Mouse (Mus musculus): ENCODE data around the gene Apmap. TPM values are rescaled to one million over a fixed set of nuclear protein-coding genes. Genes with fewer than 3 reads are reported as not detected.

Apmap gene
- 10 to 100 TPM; 87.6 to 95.1 TPM for total RNA-seq (2021)
- long read RNA-seq, experiment 1, transcript Apmap-201 (9 exons, 2,235 nt), result major isoform, 56 of 78 reads
- long read RNA-seq, experiment 1, partial matches to known transcripts, result 11 of 78 reads
- long read RNA-seq, experiment 1, other reads (novel, unspliced or antisense), result 11 of 78 reads
- long read RNA-seq, experiment 2, transcript Apmap-201 (9 exons, 2,235 nt), result major isoform, 77 of 92 reads
- long read RNA-seq, experiment 2, partial matches to known transcripts, result 9 of 92 reads
- long read RNA-seq, experiment 2, other reads (novel, unspliced or antisense), result 6 of 92 reads

DNA sequence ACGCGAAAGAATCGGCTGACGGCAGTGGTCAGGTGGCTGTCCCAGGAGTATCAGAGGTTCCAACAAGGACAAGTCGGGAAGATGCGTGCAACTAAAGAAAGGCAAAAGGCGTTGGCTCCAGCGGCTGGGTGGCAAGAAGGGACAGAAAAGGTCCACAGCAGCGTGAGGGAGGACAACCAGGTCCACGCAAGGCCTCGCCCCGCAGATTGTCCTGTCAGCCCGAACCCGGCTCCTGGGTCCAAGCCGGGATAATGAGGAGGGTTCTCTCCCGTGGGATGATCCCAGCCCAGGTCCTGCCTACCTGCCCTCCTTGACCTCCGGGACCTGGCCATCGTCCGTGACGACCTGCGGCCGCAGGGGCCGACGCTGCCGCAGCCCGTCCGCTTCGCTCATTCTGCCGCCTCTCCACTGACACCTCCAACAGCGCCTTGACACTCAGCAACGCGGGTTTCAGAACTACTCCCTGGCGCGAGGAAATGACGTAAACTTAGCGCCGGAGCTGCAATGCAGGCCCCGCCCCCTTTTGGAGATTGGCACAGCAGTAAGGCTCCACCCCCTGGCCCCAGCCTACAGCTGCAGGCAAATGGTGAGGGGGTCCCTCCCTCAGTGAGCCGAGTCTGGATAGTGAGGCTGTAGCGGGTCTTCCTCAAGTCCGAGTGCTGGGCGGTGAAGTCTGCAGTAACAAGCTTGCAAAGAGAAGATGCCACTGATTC is at the start of gene Apmap:
Gene Apmap, minus strand, starts transcription at position 481 of the 713 bp plus-strand sequence.
- peak; percentile 88 to 90 for DNase-seq (ENCODE audit: low spot score in 2 of 2)

DNA sequence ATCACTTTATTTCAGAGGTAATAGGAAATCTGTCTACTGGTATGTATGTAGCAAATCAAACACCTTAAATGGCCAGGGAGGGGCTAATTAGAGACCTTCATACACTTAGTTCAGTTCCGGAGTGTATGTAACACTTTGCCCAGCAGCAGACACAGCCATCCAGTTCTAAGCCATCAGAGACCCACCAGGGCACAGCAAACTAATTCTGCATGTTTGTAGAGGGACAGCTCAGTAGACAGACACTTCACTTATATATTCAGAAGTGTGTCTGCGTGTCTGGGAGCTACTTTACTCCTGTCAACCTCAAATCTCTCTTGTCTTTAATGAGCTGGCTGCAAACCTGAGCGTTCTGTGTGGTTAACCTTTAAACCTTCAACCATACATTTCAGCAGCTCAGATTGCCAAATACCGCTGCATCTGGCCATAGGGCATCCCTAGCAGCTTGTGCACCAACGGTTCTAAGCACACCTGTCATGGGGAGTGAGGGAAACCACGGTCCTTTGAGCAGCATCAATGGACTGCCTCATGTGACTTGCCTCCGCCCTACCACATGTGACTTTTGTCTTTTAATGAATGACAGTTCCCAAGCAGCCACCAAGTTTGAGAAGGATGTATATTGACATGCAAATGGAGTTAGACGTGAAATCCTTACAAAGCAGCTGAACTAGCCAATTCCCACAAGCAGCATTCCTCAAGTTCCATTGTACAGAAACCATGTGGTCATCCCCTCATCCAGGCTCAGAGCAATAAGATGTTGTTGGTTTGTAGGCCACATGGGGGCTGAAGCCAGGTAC is 48.8 kb upstream of the Apmap start:
- no peak for DNase-seq (ENCODE audit: low spot score in 2 of 2)

DNA sequence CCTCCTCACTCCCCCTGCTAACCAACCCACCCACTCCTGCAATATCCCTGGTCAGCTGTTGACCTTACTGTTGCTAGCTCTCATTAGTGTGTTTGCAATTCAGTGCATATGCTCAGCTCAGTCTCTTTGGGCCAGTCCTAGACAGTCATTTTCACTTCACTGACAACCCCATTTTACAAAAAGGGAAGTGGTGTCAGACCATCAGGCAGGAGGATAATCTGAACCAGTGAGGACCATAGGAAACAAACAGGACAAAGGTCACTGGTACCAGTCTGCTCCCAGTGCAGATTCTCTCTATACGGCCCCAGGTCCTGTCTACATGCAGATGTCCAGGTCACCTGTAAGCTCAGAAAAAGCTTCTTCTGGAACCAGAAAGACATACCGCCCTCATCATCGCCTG is 47.7 kb upstream of the Apmap start:
- no peak for DNase-seq (ENCODE audit: low spot score in 2 of 2)

DNA sequence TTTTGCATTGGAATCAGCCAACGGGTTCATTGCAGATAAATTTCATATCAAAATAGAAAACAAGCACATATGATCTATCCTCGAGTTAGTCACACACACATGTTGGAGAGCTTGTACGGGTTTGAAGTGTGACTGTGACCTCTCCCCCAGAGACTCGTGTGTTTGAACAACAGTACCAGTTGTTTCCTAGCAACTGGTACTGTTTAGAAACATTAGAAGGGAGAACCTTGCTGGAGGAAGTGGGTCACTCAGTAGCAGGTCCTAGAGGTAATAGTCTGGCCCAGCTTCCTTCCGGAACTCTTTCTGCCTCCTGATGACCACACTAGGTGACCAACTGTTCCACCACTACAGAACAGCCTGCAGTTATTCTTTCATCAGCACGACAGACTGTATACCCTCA is 46.9 kb upstream of the Apmap start:
- no peak for DNase-seq (ENCODE audit: low spot score in 2 of 2)

DNA sequence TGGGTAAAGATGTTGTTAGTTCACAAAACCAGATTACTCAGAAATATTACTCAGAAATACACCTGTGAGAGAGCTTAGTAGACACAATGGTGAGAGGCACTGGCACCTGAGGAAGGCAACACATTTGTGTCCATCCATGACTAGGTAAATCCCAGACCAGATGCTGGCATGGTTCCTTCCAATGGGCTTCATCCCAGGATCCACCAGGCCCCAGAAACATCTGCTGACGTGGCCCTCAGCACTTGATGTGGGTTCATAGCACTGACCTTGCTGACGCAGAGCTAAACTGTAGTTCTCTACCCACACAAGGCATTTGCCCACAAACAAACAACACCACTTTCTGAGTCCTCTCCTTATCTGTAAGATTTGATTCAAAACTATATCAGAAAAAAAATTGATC is 46.4 kb upstream of the Apmap start:
- DNase-seq (ENCODE audit: low spot score in 2 of 2), result no peak

DNA sequence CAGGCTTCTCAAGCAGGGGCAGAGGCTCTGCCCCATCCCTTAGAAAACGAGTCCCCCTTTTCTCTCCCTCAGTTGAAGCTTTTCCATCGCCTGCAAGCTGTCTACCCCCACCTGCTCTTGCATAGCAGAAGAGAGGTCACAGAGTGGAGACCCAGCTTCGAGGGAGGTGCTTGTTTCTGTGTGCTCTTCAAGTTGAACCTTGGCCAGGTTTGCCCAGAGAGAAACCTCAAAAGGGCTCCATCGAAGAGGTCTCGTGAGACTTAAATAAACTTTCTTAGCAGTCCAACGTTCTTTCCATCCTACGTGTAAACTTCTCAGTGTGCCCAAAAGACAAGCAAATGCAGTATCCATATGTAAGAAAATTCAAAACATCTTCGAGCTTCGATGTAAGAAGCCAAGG is 43.0 kb upstream of the Apmap start:
- DNase-seq (ENCODE audit: low spot score in 2 of 2), result no peak

DNA sequence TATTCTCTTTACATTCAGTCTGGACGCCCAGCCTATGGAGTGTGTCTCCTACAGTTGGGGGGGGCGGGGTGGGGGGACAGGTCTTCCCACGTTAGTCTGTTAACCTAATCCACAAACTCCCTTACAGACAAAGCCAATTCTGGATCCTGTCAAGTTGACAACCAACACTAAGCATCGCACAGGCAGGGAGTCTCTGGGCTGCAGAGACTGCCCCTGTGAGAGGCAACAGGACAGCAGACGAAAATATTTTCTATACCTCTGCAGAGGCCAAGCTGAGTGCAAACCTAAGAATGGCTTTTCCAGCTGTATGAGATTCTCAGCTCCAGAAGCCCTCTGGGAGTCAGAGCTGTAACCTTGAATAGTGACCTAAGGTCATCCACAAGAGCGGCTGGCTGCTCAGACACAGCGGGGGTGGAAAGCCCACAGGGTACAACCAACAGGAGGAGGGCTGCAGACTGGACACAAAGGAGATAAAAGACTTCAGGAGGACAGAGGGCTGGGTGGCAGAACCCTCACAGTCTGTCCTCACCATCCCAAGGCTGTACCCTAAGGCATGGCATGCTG is 42.2 kb upstream of the Apmap start:
- DNase-seq (ENCODE audit: low spot score in 2 of 2), result no peak

DNA sequence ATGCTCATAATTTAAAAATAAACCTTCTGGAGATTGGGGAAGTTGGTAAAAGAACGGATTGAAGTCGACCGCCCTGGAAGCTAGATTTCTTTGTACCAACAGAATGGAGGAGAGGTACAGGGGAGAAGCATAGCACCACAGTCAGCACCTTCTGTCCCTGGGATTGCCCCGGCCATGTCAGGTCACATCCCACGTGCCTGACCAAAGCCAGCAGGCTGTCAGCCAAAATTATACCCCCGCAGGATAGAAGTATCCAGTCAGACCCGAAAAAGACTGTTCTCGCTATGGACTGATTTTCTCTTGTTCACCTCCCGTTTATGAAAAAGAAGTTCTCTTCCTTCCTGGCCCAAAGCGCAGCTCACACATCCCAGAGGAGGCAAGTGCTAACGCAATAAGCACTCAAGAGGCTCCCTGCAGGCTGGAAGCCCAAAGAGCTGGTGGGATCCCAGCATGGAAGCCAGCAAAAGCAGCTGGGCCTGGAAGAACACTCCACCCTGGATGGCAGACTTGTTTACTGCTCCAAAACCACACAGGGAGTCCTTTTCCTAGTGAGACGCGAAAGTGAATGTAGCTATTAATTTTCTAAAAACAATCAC is 40.0 kb upstream of the Apmap start:
- no peak for DNase-seq (ENCODE audit: low spot score in 2 of 2)

DNA sequence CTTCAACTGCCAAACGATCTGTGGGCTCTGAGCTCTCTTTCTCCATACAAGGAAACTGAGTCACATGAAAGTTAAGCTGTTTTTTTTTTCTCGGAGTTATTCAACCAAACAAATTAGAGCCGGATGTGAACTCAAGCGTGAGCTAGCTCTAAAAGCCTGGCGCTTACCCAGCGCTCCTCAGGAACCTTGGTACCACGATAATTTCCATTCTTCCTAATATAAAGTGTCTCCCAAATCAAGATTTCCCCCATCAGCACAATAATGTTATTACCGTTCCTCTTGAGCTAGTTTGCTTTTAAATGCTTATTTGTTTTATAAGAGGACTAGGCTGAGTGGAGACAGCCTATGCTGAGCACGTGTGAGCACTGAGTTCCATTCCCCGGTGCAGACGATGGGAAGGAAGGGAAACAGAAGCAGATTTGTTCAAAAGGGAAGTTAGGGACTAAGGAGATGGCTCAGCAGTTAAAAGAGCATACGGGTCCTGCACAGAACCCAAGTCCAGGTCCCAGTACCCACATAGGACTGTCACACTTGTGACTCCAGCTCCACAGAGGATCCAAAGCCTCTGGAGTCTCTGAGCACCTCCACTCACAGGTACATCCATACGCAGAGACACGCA is 39.4 kb upstream of the Apmap start:
- no peak for DNase-seq (ENCODE audit: low spot score in 2 of 2)

DNA sequence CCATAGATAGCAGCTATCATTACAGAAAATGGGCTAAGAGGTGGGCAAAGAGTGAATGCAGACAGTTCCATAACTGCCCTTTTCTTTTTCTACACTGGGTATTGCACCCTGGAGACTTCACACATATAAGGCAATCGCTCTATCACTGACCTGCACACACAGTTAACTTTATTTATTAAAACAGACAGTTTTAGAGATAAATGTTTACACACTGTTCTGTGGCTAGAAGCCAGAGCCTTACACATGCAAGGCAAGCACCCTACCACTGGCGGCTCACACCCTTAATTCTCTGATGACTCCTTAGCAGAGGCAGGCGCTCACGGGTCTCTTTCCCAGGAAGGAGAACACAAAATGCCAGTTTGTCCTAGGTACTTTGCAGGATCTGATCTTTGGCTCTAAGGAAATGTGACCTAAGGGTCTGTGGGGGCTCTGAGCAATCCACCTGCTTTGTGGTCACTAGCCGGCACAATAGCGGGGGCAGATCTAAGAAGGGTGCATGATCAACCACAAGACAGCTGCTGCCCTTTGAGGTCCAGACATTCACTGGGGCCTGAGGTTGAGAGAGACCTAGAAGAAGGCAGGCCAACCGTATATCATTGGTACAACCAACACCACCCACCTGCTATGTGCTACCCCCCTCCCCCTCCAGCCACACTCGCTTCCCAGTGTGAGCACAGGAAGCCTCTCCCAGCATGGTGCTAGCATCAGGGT is 38.2 kb upstream of the Apmap start:
- DNase-seq (ENCODE audit: low spot score in 2 of 2), result no peak

DNA sequence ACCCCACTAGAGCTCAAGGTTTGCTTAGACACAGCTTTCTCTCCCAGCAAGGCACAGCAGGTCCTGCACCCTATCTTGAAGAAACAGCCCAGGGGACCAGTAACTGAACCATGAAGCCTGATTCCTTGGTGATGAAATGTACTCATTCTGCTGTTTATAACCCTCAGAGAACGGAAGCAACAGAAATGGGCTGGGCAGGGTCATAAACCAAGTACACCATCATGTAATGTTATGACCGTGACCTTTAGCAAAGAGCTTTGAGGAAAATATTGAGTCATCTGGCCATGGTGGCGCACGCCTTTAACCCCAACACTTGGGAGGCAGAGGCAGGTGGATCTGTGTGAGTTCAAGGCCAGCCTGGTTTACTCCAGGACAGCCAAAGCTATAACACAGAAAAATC is 36.9 kb upstream of the Apmap start:
- no peak for DNase-seq (ENCODE audit: low spot score in 2 of 2)

DNA sequence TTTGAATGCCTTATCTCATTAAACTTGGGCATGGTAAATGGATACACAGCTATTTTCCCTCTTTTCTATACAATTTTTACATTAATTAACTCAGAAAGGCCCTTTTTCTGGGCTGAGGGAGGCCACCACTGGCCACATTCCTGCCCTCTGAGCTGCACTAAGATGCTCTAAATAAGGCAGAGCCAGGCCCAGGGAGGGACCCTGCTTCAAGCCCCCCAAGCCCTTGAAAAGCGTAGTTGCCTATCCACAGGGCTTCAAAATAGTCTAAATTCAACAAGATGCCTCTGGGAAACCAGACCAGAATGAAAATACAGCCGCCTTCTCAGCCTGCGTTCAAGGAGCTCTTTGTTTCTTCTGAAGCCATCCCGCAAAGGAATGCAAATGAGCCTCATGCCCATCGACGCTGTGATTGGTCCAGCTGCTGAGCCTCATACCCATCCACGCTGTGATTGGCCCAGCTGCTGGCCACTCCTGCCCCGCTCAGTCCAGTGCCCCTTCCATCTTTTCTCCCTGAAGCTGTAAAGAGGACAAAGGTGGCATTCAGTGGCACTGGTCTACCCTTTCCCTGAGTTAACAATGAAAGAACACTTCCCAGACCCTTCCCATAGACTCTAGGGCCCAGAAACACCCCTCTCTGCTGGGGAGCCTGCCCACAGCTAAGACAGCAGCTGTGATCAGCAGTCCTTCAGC is 35.5 kb upstream of the Apmap start:
- DNase-seq (ENCODE audit: low spot score in 2 of 2), result no peak

DNA sequence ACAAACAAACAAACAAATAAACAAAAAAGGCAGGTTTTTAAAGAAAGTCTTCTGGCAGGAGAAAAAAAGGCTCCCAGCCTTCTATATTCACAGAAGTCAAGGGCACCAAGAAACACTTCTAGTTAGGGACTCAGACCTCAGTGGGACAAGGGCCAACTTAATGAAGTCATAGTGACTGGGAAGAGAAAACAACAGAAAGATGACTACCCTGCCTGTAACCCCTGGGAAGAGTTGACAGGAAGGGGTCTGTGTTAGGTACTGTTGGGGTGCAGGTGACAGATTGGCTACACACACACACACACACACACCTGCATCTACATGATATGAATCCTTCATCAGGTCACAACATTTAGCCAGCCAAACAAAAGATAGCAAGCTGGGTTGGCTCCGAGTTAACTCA is 34.8 kb upstream of the Apmap start:
- DNase-seq (ENCODE audit: low spot score in 2 of 2), result no peak

DNA sequence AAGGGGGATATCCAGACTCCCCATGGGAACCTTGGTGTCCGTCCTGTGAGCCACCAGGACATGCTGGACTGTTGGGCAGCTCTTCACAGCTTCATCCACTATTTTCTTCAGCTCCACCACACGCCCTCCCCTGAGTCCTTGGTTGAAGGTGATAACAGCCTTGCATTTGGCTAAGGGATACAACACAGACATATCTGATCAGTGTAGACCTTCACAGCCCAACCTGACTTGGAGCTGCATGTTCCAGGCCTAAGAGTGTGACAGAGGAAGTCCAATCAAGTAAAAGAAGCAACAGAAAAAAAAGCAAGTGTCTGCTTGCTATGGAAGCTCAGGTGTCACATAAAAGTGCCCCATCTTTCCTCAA is 30.0 kb upstream of the Apmap start:
- no peak for DNase-seq (ENCODE audit: low spot score in 2 of 2)

DNA sequence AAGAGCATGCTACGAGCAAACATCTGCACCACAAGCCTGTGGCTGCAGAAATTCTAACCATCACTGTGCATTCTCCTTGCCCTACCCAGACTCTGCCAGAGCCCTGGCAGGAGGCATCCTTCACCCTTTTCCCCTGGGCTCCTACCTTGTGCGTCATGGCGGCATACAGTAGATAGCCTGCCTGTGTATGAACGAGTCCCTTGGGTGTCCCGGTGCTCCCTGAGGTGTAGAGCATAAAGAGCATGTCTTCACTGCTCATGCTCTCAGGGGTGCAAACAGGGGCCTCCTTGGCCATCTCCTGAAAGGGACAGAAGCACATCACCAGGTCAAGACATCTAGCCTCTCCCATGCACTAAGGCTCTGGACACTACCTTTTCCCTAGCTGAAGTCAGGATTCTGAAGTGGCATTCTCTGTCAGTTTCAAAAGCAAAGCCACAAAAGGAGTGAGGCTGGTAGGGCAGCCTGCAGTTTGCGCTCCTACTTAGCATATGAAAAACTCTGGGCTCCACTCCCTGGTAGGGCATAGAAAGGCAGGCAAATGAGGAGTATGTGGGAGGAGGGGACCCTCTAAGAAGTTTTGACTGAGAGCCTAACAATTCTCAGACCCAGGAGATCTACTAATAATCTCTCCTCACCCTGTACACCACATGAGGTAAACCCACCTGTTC is 29.5 kb upstream of the Apmap start:
- DNase-seq (ENCODE audit: low spot score in 2 of 2), result no peak

DNA sequence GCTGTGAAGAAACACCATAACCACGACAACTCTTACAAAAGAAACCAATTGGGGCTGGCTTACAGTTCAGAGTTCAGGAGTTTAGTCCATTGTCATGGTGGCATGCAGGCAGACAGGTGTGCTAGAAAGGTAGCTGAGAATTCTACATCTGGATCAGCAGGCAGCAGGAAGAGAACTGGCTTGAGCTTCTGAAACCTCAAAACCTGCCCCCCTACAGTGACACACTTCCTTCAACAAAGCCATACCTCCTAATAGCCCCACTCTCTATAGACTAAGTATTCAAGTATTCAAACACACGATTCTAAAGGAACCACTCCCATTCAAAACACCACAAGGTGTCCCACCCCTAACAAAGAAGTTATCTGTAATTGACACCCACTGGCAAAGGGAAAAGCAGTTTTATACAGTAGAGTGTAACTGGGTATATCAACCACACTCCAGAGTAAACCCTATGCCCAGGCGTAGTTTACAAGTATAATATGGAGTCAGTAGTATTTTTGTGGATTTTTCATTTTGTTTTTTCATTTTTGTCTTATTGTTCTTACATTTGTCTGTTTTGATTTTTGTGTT is 27.6 kb upstream of the Apmap start:
- DNase-seq (ENCODE audit: low spot score in 2 of 2), result no peak

DNA sequence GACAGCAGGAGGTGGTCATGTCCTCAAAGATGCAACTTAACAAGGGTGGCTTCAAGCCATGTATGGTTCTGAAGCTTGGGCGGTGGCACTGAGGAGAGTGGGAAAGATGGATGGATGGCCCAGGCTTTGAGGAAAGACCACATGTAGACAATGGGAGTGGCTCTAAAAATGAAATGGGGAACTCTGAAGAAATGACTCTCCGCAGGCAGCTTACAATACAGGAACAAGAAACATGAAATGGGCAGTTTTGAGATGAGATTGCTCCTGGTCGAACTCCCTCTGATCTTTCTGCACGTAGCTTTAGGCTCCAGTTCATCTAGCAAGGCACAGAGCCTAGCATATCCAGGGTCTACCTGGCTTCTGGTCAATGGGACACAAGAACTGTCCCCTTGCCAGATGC is 20.9 kb upstream of the Apmap start:
- no peak for DNase-seq (ENCODE audit: low spot score in 2 of 2)

DNA sequence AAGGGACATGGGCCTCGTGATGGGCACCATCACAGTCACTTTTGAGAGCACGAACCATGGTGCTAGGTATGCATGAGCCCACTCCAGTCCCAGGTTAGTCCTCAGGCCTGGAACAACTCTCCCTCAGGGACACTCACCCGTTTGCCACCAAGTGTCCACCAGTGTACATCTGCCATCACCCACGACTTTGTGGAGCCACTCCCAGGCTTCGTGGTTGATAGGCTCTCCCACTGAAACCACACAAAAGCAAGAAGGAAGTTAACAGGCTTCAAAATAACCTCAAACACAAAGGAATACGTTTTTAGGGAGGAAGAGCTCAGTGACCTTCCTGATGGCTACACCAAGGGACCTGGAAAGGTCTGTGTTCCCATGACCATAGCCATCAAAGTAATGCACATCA is 18.8 kb upstream of the Apmap start:
- DNase-seq (ENCODE audit: low spot score in 2 of 2), result no peak

DNA sequence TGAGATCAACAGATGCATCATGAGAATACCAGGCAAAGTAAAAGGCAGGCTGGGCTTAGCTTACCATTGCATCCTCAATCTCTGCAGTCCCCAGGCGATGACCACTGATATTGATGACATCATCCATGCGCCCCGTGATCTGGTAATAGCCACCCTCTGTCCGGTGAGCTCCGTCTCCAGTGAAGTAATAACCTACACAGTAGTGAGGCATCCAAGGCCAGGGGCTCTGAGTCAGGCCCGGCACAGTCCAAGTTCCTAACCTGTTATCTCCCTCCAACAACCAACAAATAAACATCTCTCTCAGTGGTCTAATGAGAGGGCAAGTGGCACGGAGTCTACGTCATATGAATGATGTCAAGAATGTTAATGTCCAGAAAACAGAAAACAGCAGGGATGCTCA is 16.6 kb upstream of the Apmap start:
- DNase-seq (ENCODE audit: low spot score in 2 of 2), result no peak
